Mouse (Mus musculus) intestine, embryonic 16.5 days (tissue): Measurements from ENCODE around the gene Tha1. TPM values are rescaled to one million over a fixed set of nuclear protein-coding genes. Genes with fewer than 3 reads are reported as not detected.

ENCODE experiments used
- polyA plus RNA-seq: library from polyadenylated mRNA; unstranded; fragments of >200 nt; fragmentation: Nextera tagmentation; extraction: Ambion mirVana; gene quantifications from 2 replicates; pipeline ENCODE4 v1.2.1, GENCODE M21; 2015

Gene Tha1
- polyA plus RNA-seq, 1 experiment from 2014 or later: 12.2 TPM

Other genes with a start within 250 kb of the Tha1 start
- 6.6 and 6.8 TPM in 2 replicates for gene Tnrc6c, start 219.2 kb downstream of the Tha1 start, polyA plus RNA-seq
- 14.5 and 17.4 TPM in 2 replicates for gene Tmc8, start 91.4 kb downstream of the Tha1 start, polyA plus RNA-seq
- 37.5 and 39.8 TPM in 2 replicates for gene Tmc6, start 91.3 kb downstream of the Tha1 start, polyA plus RNA-seq
- 0.81 and 1.6 TPM in 2 replicates for gene 6030468B19Rik, start 75.8 kb downstream of the Tha1 start, polyA plus RNA-seq
- 0.20 and 0.29 TPM in 2 replicates for gene Gm20708, start 63.8 kb downstream of the Tha1 start, polyA plus RNA-seq
- 170 and 173 TPM in 2 replicates for gene Syngr2, start 63.8 kb downstream of the Tha1 start, polyA plus RNA-seq
- 9.6 and 10.7 TPM in 2 replicates for gene Afmid, start 47.6 kb downstream of the Tha1 start, polyA plus RNA-seq
- gene Tk1, start 47.4 kb downstream of the Tha1 start, polyA plus RNA-seq: 119 and 147 TPM in 2 replicates
- gene Birc5, start 24.2 kb downstream of the Tha1 start, polyA plus RNA-seq: 259 and 306 TPM in 2 replicates
- 0.07 TPM in 1 of 2 replicates, not detected in the other for gene Tmem235, start 12.7 kb downstream of the Tha1 start, polyA plus RNA-seq
- gene Socs3, start 96.6 kb upstream of the Tha1 start, polyA plus RNA-seq: 18.9 and 21.2 TPM in 2 replicates
- 33.9 and 35.7 TPM in 2 replicates for gene Pgs1, start 112.8 kb upstream of the Tha1 start, polyA plus RNA-seq